Mouse (Mus musculus) telencephalon, adult 2 months (tissue): ENCODE data around the gene Atxn7l3.

Source experiments
- DNase-seq: peaks from one replicate; pipeline ENCODE4 v3.0.0-alpha.2; 2011; ENCODE audit warnings: low read depth, low spot score

The Atxn7l3 gene

DNA sequence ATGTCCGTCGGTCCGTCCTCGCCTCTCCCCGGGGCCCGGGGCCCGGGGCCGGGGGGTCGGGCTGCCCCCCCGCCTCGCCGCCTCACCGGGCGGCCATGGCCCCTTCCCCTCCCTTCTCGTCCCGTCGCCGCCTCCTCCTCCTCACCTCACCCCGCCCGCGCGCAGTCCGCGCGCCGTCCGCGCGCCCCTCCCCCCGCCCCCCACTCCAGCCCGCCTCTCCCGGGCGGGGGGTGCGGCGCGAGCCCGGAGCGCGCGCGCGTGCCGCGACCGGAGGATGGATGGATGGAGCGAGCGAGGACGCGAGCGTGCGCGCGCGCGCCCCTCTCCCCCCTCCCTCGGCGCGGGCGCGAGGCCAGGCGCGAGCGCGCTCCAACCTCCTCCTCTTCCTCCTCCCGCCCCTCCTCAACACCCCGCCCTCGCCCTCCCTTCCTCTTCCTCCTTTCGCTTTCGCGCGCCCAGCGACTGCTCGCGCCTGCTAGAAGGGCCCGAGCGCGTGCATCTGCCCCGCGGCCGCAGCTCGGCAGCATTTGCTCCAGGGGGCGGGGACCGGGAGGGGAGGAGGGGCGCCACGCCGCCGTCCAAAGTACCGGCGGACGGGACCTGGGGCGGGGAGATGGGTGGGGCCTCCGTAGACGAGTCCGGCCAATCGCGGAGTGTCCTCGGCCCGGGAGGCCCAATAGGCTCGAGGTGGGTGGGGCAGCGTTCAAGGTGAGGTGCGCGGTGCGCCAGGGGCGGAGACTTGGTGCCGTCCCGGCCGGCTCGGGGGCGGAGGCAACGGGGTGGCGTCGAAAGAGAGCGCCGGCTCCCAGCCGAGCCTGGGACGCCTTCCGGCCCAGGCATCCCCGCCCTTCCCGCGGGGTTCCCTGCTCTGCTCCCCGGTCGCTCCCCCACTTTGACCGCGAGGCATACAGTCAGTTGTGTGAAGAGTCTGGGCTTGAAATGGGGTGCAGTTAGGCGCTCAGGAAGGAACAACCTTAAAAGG is at the start of gene Atxn7l3:
Gene Atxn7l3 (minus strand): TSS at position 141 of the 982 bp plus-strand sequence.
- DNase-seq = peak; percentile 97

- no peak for DNase-seq
Measured at GRCm38 (mm10) chr11:102344458-102344857, 48.0 kb upstream of the Atxn7l3 start.

DNA sequence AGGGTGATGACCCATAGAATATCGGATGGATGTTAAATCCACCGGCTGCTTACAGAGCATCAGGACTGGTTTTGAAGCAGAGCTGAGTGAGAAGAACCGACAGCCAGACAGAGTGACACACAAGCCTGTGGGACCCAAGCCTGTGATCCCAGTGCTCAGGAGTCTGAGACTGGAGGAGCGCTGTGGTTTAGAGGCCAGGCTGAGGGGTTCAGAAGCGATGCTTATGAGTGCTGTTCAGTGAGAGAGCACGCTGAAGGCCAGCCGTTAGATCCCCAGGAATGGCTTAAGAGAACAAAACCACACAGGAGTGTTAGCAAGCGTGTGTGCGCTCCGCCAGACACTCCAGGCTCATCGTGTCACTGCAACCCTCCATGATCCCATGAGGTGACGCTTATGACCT is 46.3 kb upstream of the Atxn7l3 start:
- DNase-seq = no peak

DNA sequence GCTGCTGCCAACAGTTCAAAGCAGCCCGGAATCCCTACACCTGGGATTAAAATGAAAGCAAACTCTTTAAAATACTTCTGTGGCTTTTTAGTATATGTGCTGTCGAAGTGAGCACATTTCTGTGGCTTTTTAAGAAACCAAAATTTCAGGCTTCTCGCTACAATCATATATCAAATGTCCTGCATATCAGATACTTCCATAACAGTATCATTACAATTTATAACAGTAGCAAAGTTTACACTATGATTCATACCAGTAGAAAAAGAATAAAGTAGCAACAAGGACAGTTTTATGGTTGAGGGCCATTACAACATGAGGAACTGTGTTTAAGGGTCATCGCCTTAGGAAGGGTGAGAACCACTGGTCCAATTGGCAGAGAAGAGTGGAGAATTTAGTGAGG is 44.7 kb upstream of the Atxn7l3 start:
- no peak for DNase-seq

DNA sequence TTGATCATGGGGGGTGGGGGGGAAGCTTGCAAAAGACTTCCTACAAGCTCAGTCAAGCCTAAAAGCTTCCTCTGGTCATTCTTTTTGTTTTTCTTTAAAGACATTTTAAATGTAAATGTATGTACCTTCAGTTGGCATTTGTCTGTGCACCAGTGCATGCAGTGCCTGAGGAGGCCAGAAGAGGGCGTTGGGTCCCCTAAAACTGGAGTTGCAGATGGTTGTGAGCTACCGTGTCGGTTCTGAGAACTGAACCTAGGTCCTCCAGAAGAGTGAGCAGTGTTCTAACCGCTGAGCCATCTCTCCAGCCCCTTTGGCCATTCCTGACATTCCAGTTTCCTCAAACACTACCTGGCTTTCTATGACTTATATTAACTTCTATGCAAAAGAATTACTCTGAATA is 43.2 kb upstream of the Atxn7l3 start:
- no peak for DNase-seq

DNA sequence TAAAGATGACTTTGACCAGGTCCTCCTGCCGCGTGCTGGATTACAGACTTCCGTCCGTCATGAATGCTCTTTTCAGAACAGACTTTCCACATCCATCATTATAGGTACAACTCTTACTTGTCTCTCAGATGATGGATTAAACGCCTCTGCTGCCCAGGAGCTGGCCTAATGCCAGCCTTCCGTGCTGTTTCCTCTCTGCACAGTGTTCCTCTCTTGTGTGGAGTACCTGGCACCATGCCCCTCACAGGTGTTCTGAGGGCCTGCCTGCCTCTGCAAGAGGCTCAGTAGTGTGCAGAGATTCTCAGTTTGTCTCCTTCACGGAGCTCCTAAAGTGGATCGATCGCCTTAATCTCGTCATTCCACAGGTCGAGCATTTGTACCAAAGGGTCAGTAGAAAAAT is 42.8 kb upstream of the Atxn7l3 start:
- no peak for DNase-seq

DNA sequence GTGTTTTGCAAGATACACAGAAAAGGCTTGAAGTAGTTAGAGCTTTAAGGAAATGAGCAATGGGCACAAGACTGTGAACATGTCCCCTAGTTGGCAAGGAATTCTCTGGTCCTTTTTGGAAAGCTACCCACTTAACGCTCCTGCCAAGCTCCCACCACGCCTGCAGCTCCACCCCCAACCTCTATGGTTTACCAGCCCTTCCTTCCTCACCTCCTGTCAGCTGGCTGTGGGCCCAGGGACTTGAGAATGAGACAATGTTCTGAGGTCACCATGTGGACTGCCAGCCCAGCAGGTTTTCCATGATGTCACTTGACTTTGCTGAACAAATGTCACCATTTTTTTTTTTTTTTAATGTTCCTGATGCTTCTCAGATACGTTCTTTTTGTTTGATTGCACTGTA is 42.1 kb upstream of the Atxn7l3 start:
- peak; percentile 29 for DNase-seq

- no peak for DNase-seq
Measured at GRCm38 (mm10) chr11:102337921-102338320, 41.5 kb upstream of the Atxn7l3 start.

GRCm38 (mm10) chr11:102336191-102336590 is 39.8 kb upstream of the Atxn7l3 start:
- DNase-seq = no peak

- DNase-seq = no peak
Measured at GRCm38 (mm10) chr11:102334973-102335700, 38.7 kb upstream of the Atxn7l3 start.

GRCm38 (mm10) chr11:102334010-102334409 is 37.6 kb upstream of the Atxn7l3 start:
- no peak for DNase-seq

- DNase-seq = no peak
Measured at GRCm38 (mm10) chr11:102333061-102333460, 36.6 kb upstream of the Atxn7l3 start.

DNA sequence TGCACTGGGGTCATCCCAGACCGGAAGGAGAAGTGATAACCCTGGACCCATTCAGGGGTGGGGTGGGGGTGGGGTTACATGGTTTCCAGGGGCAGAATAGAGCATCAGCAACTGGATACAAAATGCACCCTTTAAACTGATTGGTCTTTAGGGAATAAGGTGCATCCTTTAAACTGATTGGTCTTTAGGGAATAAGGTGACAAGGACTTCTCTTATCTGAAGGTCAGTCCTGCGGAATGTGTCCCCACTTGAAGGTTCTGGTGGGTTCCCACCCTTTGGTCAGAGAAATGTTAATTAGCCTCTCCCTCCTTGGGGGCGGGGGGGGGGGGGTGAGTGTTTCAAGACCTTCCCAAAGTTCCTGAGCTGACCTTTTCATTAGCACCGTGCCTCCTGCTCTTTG is 35.4 kb upstream of the Atxn7l3 start:
- DNase-seq = no peak

- DNase-seq = no peak
Measured at GRCm38 (mm10) chr11:102330039-102330438, 33.6 kb upstream of the Atxn7l3 start.

- no peak for DNase-seq
Measured at GRCm38 (mm10) chr11:102329518-102329917, 33.1 kb upstream of the Atxn7l3 start.

- DNase-seq = no peak
Measured at GRCm38 (mm10) chr11:102327839-102328238, 31.4 kb upstream of the Atxn7l3 start.

DNA sequence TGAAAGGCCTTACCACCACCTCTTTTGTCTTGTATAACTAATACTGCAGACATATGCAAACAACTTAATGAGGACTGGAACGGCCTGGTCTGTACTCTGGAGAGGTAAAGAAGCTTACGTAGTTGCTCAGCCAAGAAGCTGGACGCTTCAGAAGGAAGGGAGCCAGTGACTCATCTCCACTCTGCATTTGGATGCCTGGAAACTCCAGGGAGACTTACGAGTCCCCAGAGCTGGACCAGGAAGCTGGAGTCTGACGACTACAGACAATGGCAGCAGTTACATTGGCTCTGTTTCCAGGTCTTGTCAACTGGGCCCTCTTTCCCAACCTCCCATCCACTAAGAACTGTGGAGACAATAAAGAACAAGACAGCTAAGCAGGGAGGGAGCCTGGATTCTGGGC is 30.8 kb upstream of the Atxn7l3 start:
- DNase-seq = no peak

- no peak for DNase-seq
Measured at GRCm38 (mm10) chr11:102323516-102323915, 27.1 kb upstream of the Atxn7l3 start.

DNA sequence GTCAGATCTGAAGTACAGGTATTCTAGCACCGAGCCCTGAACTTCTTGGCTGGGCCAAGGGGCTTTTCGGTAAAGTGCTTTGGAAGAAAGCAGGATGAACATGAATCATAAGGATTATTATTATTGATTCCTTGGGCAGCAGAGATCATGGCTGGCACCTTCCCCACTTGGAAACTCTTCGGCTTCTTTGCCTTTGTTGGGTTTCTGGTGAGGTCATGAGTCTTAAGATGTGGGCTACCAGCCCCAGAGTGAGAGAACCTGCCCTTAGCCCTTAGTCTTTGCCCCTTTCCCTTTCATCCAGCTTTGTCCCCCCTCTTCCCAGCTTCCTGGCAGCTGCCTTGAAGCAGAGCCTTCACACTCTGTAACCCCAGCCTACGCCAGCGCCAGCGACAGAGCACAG is 25.5 kb upstream of the Atxn7l3 start:
- DNase-seq = no peak

GRCm38 (mm10) chr11:102320686-102321005 is 24.2 kb upstream of the Atxn7l3 start:
- peak; percentile 86 for DNase-seq

- DNase-seq = peak; percentile 95
Measured at GRCm38 (mm10) chr11:102319941-102320685, 23.7 kb upstream of the Atxn7l3 start.

- peak; percentile 78 for DNase-seq
Measured at GRCm38 (mm10) chr11:102319410-102319792, 23.0 kb upstream of the Atxn7l3 start, which contains the start of gene Ubtf. Gene Ubtf (minus strand): TSS chr11:102319742.
